Mouse (Mus musculus): ENCODE data around the gene Tbc1d4. TPM values are rescaled to one million over a fixed set of nuclear protein-coding genes. Genes with fewer than 3 reads are reported as not detected.
"Not testable (repeated sequence)": the region's sequence is repeated elsewhere in the genome, so short reads cannot be mapped to it uniquely, and the experiment has no call there.

Tbc1d4 gene
- total RNA-seq, 1 experiment from 2014 or later: 87.6 TPM

DNA sequence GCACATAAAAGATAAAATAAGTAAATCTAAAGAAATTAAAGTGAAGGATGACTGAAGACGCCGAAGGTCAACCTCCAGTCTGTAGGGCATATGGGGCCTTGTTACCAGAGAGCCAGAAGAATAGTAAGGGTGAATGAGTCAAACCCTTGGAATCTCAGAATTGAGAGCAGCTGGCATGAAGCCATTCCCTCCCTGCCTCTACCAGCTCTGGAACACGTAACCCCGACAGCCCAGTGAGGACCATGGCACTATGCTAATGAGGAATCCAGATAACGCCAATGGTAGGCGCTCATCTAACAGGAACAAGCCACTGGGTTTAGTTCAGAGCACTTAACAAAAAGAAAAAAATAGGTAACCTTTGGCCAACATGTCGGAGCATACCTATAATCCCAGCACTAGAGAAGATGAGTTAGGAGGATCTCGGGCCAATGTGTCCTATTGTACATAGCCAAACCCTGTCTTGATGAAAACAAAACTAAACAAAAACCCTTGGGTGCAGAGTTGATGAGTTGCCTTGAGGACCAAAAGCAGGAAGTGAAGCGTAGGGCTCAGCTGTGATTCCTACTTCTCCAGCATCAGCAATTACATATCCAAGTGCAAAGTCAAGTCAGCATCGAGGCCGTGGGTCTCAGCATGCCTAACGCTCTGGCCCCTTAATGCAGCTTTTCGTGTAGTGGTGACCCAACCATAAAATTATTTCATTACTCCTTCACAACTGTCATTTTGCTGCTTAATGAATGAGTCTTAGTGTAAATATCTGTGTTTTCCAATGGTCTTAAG is 13.5 kb downstream of the Tbc1d4 start:
- DNase-seq: peak; percentile 23

DNA sequence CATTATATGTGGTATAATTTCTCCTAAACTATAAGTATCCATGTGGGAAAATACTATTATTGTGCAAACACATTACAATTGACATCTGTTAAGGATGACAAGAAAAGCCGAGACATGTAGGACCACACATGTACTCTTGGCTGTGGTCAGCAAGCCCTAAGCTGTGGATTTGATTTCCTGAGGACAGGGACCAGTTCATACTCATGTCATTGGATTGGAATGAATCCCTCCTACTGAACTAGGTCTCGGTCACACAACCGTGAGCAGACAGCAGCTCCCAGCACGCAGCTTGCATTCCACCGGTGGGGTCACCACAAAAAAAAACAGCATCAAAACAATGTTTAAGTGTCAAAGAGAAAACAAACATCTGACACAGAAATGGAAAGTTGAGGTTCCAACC is 15.0 kb downstream of the Tbc1d4 start:
- DNase-seq: no peak

DNA sequence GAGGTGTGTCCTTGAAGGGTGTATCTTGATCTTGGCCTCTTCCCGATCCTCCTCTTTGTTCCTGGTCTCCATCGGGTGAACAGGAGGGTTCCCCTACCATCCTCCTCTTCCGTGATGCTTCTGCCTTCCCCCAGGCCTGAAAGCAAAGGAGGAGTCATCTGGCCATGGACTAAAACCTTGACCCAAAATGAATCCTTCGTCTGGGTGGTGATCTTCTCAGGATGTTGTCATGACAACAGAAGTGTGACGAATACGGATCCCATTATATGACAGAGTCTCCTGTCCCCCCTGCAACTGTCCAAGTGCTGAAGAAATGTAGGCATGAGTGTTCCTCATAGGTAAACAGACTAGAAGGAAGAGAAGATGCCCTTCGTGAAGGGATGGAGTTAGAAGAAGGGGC is 15.7 kb downstream of the Tbc1d4 start:
- no peak for DNase-seq

DNA sequence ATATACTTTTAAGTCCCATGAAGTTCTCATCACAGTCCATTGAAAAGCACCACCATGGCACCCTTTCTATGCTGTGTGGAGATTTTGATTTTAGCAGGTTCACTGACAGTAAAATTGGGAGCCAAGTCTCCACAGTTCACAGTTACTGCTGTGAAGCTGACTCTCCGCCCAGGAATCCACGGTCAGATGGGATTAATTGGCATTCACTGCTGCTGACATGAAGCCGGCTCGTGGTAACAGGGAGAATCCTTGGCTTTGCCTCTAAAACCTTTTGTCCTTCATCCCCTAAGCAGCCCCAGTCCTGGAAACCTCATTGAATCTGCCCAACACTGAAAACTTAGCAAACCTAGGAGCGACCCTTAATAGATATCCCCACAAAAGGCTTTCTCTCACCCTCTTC is 17.9 kb downstream of the Tbc1d4 start:
- peak; percentile 34 for DNase-seq

DNA sequence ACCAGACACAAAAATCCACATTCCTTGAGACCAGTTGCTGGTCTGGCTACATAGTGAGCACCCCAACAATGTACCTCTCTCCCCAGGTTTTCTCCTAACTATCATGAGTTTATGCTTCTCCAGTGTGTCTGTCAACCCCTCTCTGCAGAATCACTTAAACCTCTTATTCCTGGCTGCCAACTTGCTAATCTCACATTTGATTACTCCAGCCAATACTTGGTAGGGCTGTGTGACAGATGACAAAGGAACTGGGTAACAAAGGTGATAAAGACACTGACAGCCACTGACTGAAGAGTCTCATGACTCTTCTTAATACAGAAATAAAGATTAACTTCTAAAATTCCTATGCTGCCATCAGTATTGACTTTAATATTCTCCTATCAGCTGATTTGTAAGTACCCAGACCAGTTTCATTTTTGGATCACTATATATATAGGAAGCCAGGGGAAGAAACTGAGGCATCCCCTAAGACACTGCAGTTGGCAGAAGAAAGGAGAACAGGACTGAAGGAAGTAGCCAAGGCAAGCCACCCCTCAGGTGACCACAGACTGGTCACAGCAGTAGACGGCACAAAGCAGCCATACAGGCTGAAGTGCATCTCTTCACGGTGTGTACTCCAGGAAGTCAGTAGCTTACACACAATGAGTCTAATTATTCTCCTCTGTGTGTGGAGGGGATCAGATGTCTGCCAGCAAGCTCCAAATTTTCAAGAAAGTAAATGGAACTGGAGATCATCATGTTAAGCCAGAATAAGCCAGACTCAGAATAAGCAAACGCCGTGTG is 20.6 kb downstream of the Tbc1d4 start:
- DNase-seq: not testable (repeated sequence)

DNA sequence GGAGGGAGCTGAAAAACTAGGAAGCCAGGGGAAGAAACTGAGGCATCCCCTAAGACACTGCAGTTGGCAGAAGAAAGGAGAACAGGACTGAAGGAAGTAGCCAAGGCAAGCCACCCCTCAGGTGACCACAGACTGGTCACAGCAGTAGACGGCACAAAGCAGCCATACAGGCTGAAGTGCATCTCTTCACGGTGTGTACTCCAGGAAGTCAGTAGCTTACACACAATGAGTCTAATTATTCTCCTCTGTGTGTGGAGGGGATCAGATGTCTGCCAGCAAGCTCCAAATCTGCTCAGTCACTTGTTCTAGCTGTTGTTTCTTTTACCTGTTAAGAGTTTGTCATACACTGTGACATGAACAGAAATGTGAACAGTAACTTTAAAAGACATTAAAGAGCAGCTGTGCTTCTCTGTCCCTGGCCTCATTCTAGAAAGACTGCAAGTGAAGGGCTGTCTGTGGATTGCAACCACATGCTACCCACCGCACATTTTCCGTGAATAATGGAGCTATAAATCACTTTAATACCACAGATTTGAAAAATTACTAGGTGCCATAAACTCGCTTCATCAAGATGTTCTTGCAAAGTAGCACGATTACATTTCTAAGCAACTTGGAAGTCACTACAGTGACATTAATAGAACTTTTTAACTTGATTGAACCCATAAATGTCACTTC is 21.5 kb downstream of the Tbc1d4 start:
- not testable (repeated sequence) for DNase-seq

DNA sequence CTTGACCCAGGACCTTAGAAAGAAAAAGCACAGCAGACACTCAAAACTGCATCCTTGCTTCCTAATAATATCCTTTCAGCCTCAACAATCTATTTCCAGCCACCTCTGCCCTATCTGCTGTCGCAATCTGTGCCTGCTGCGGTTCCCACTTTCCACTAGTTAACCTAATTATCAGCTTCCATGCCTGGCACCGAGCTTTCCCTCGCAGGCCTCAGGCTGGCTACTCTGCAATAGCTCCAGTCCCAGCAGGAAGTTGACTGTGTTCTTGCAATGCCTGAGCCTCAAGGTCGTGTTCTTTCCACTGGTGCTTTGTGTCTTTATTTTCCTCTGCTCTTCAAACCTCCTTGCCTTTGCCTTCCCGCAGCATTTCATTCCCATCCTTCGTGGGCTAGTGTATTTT is 22.9 kb downstream of the Tbc1d4 start:
- DNase-seq: peak; percentile 38

DNA sequence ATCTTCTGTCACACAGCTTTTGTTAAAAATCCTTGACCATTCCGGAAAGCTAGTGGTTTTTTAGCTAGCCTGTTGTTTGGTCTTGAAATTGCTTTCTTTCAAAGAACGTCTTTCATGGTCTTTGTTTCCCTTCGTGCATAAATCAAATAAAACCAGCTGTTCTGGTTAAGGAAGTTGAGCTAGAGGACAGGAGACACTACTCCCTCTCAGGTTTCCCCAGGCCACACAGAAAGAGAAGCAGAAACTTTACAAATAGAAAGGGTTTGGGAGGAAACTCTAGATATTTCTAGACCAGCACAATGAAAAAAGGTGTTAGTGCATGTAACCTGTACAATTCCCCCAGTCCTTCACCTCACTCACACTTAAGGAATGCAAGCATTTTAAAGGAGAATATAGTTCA is 33.3 kb downstream of the Tbc1d4 start:
- no peak for DNase-seq

DNA sequence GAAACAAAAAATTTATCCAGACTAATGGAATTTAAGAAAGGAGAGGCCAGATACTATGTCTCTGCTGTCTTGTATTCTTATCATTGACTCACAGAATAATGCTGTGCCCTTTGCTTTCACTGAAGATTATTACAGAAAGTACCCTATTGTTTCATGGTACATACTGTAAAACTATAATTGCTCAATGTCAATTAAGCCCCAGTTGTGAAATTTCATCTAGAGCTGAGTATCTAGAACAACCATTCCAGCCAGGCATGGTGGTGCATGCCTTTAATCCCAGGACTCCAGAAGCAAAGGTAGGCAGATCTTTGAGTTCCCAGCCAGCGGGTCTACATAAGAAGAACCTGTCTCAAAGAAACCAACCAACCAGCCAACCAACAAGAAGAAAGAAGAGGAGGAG is 34.5 kb downstream of the Tbc1d4 start:
- DNase-seq: no peak

DNA sequence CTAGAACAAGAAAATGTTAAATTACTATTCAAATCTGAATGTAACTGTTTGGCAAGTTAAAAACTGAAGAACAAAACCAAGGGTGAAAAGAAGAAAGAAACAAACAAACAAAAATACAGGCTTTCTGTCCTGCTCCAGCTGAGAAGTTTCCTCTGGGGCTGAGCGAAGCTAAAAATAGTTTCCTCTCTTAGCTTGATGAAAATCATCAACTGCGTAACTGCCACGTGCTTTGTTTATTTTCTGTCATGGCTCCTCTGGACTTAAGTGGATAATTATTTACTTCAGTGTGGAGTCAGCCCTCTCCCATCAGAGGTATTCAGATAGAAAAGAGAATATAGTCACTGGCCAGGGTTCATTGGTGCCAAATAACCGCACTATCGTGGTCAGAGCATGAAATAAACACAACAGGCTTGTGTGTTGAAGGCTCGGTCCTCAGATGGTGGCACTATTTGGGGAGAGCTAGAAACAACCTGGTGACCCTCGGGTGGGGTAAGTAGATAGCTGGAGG is 35.8 kb downstream of the Tbc1d4 start:
- DNase-seq: no peak

DNA sequence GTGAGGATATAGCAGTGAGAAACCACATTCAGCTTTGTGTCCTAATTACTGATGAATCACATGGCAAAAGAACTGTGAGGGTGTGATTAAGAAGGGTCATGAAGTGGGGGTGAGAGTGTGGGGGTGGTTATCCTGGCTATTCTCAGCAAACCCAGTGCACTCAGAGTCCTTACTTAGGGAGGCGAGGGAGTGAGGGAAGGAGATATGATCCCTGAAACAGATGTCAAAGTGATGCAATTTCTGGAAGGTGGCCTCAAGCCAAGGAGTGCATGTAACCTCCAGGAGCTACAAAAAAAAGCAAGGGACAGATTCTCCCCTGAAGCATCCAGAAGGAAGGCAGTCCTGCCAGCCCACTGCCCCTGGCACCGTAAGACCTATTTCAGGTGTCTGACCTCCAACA is 40.2 kb downstream of the Tbc1d4 start:
- DNase-seq: peak; percentile 22

DNA sequence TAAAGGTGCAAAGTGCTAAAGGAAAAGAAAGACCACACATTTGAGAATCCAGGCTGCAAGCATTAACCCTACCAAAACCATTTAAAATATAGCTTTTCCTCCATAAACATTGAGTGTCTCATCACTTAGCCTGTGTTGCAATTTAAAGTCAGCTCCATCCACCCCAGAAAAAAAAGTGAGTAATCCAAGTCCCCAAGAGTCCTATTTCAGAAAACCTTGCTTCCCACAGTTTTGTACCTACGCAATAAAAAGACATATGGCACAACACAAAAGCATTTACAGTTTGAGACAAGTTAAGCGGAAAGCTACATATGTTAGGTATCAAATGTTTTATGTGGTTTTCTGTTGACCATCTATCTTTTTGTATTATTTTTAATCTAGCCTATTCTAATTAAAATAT is 42.3 kb downstream of the Tbc1d4 start:
- no peak for DNase-seq

DNA sequence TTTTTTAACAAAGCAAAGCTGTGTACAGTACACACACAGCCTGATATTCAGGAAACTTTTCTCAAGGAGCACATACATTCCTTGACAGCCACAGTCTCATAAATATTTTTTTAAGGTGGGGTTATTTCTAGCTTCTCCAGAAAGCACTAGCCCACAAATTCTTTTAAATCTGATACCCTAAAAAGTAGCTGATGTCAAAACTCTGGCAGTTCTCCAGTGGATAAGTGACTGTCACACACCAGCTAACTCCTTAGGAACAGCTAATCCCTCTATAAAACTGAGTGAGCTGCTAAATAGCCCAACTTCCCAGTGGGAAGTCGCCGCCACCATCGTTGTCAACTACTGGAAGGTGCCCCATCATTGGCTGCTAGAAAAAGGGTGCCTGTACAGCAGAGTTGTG is 43.3 kb downstream of the Tbc1d4 start:
- DNase-seq: no peak

DNA sequence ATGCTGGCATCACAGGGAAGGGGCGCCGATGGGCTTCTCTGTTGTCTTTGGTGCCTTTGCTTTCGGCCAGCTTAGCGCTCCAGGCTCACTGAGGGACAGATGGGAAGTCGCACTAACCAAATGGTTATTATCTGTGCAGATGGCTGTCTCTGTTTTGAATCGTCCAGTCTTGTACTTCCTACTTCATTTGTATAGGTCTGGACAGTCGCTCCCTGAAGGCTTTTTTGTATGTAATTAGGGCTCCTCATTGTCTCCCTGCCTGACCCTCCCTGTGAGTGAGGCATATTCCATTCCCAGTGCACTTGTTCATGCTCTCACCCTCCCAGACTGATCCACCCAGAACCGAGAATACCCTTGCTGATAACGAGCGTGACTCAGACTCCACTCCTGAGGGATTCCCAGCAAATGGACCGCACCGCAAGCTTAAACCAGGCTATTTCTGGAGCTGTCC is 47.7 kb downstream of the Tbc1d4 start:
- DNase-seq: no peak

DNA sequence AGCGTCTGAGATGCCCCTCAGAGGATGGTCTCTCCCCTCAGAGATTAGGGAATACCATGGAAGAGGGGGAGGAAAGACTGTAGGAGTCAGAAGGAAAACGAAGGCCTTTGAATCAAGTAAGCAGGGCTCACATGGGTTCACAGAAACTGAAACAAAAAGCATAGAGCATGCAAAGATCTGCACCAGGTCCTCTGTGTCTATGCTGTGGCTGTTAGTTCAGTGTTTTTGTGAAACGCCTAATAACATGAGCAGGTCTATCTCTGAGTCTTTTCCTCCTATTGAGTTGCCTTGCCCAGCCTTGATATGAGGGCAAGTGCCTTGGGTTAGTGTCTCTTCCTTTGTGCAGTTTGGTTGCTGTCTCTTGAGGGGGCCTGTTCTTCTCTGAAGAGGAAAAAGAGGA is 49.5 kb downstream of the Tbc1d4 start:
- DNase-seq: no peak

DNA sequence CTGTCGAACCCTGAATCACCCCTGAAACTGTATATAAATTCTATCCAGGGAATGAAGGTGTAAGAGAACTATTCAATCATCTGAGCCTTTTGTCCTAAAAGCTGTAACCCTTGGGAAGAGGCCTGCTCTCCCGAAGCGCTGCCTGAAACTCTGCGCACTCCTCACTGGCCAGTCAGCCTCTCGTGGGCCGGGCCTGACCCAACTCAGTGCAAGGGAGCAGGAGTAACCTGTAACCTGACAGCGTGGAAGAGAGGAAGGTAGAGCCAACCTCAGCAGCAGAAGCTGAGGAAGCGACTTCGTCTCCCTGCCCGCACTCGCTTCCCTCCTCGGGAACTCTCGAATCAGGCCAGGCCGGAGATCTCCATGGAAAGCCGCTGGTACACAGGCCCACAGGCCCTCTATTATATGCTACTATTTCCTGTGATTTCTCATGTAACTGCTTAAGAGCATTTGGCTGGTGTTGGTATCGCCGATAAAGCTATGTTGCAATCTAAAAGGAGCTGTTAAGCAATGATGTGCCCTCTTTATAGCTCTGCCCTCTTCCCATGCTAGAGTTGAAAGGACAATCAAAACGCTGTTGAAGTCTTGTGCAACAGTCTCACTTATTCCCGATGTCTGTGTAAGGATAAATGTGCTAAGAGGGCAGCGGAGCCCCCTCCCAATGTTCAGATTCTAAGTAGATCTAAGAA is 60.0 kb downstream of the Tbc1d4 start:
- no peak for DNase-seq

DNA sequence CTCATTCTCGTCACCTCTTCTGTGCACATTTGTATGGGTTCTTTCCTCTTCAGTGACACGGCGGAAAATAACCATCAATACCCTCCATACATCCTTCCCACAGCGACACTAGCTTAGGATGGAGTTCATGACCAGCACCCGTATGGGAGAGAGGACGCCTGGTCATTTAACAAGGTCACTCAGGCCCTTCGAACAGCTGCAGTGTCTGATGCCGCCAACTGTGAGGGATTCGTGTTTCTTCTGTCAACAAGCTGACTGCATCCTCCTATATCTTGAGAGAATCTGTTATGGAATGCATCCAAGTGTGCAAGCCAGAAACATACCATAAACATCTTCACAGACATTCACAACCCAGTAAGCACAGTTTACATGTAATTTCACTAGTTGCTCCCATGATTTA is 67.1 kb downstream of the Tbc1d4 start:
- no peak for DNase-seq

DNA sequence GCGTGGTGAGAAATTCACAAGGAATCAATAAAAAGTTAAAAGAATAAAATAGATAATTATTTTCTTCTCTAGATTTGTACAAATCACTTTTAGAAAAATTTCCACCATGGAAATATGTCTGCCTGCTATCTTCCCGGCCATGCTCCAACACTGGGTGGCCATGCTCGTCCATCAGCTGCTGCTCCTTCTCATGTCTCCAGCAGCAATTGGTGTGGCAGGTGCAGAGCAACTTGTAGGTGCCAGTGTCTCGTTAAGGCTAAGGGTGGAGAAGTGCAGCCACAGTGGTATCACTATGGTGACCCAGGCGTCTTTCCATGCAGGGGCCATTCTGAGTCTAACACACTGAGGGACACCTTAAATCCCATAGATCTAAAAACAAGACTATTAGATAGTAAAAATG is 67.8 kb downstream of the Tbc1d4 start:
- DNase-seq: no peak

DNA sequence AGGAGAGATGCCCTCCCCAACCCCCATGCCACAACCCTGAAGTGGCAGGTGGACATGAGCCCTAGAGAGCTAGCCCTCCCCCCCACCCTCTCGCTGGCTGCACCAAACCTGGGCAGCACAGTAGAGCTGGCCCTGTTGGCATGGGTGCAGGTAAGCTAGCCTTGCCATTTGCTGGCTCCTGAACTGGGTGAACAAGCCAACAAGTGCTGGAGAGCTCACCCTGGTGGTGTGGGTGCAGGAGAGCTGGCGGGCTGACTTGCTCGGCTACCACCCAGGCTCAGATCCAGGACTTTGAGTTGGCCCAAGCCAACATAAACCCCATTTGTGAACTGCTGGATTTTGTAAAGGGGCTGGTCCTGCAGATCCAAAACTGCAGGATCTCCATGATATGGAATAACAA is 68.5 kb downstream of the Tbc1d4 start:
- DNase-seq: peak; percentile 26

DNA sequence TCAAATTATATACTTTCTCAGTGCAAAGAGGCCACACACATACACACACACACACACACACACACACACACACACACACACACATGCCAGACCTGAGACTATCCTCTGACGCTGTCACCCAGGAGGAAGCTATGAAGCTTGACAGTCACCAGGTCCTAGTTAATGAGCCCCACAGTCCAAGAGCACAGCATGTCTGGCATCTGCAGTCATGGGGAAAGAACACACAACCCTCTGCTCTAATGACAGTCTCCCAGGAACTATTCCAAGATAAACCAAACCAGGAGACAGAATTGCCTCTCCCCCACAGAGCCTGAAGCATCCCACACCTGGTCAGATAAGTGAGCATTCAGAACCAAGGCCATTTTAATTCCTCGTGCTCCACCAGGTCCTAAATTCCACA is 71.1 kb downstream of the Tbc1d4 start:
- DNase-seq: no peak

DNA sequence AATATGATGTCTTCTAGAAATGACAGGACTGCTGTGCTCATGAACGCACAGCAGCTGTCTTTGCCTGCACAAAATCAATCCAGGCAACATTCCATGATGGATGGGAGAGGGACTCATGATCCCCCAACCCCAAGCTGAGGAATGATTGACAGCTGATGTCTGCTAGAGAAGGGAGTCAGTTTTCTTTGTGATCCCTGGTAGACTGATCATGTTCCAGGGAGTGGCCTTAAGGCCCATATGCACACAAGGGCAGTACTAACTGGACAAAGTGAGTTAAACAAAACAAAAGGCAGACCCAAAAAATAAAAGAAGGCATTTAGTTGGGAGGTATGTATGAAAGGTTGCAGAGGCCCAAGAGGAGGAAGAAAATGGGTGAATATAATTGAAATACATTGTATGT is 71.6 kb downstream of the Tbc1d4 start:
- DNase-seq: no peak

DNA sequence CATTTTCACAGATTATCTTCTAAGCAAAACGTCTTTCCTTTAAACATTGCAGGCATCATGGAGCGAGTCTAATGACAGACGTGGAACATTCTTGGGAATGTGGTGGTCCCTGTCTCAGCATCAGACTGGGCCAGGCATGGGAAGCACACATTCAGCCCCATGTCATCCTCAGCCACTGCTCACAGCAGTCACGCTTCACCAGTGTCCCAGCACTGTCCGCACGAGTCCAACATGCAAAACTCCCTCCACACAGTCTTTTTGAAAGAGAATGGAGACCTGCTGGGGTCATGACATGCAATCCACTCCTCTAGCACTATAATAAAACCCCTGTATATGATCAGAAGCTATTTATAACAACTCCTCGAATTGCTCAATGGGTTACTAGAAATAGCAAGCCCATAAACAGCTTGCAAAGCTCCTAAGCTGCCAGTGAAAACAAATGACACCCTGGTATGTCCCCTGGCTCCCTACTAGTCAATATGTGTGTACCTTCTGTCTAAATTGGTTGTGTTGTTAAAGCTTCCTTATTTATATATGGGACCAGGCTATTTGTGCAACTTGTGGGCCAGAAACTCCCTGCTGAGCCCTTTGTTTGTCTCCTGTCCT is 76.8 kb downstream of the Tbc1d4 start:
- DNase-seq: no peak
